Mouse (Mus musculus) thymus, postnatal 0 days (tissue): ENCODE results near the gene Napa. TPM values are rescaled to one million over a fixed set of nuclear protein-coding genes. Genes with fewer than 3 reads are reported as not detected.

Source experiments
- polyA plus RNA-seq: library from polyadenylated mRNA; unstranded; fragments of >200 nt; fragmentation: Nextera tagmentation; extraction: Ambion mirVana; gene quantifications from 2 replicates; pipeline ENCODE4 v1.2.1, GENCODE M21; 2015

Gene Napa
- polyA plus RNA-seq, 1 experiment from 2014 or later: 172 TPM

Other genes starting within 250 kb of the Napa start
- not detected in 2 replicates for gene Crx, start 218.5 kb upstream of the Napa start, polyA plus RNA-seq
- not detected in 2 replicates for gene Crxos, start 215.8 kb upstream of the Napa start, polyA plus RNA-seq
- gene Selenow, start 176.1 kb upstream of the Napa start, polyA plus RNA-seq: 550 and 586 TPM in 2 replicates
- gene Nop53, start 152.4 kb upstream of the Napa start, polyA plus RNA-seq: 273 and 293 TPM in 2 replicates
- 5.1 and 6.5 TPM in 2 replicates for gene Ehd2, start 130.9 kb upstream of the Napa start, polyA plus RNA-seq
- 2.9 and 4.9 TPM in 2 replicates for gene Bicra, start 50.5 kb upstream of the Napa start, polyA plus RNA-seq
- gene Zfp541, start 36.6 kb upstream of the Napa start, polyA plus RNA-seq: 0.13 and 0.36 TPM in 2 replicates
- 15.9 and 18.5 TPM in 2 replicates for gene Kptn, start 21.4 kb downstream of the Napa start, polyA plus RNA-seq
- gene Slc8a2, start 31.4 kb downstream of the Napa start, polyA plus RNA-seq: 0.03 and 0.04 TPM in 2 replicates
- 20.7 and 21.1 TPM in 2 replicates for gene Meis3, start 76.6 kb downstream of the Napa start, polyA plus RNA-seq
- gene Dhx34, start 123.6 kb downstream of the Napa start, polyA plus RNA-seq: 18.4 and 18.7 TPM in 2 replicates
- 0.04 and 0.14 TPM in 2 replicates for gene C5ar2, start 145.7 kb downstream of the Napa start, polyA plus RNA-seq
- gene C5ar1, start 161.1 kb downstream of the Napa start, polyA plus RNA-seq: 1.1 and 1.2 TPM in 2 replicates
- gene Inafm1, start 175.2 kb downstream of the Napa start, polyA plus RNA-seq: 6.2 and 7.6 TPM in 2 replicates
- 15.9 and 21.9 TPM in 2 replicates for gene Ccdc9, start 188.3 kb downstream of the Napa start, polyA plus RNA-seq
- gene Bbc3, start 209.9 kb downstream of the Napa start, polyA plus RNA-seq: 8.0 and 9.2 TPM in 2 replicates